Mouse (Mus musculus): ENCODE data around the gene Srarp. TPM values are rescaled to one million over a fixed set of nuclear protein-coding genes. Genes with fewer than 3 reads are reported as not detected.
A peak's percentile ranks its signal among the peaks of the same experiment; 100 is the strongest.

The Srarp gene
- polyA plus RNA-seq, 1 experiment from 2014 or later: not detected

- H3K27ac ChIP-seq (ENCODE audit: low read depth, low read length): no peak overlapping the region
- ATAC-seq (ENCODE audit: low FRiP score) (no peak), DNase-seq (ENCODE audit: low spot score, missing footprints) (no peak)
- H3K4me2 ChIP-seq: no peak overlapping the region
- H3K4me3 ChIP-seq (ENCODE audit: low read depth, low read length): no peak overlapping the region
- no peak overlapping the region for H3K9ac ChIP-seq (ENCODE audit: low read length)
- whole genome bisulfite sequencing: 86% methylated on average over 18 of the region's 18 CpGs
- no peaks in the 10 kb centered on the region for H3K27me3 ChIP-seq (ENCODE audit: control insufficient read depth, insufficient read depth, low read length)
- H3K4me1 ChIP-seq (ENCODE audit: control insufficient read depth, insufficient read depth, low read length): no peaks in the 10 kb centered on the region
- no peaks in the 10 kb centered on the region for H3K36me3 ChIP-seq (ENCODE audit: control insufficient read depth, insufficient read depth, low read length)
- H3K9me3 ChIP-seq (ENCODE audit: control insufficient read depth, low read length): no peaks in the 10 kb centered on the region
These were observed 2.7 kb downstream of the Srarp start for GRCm38 (mm10) chr4:141433191-141433590.

- no peak overlapping the region for H3K27ac ChIP-seq (ENCODE audit: low read depth, low read length)
- H3K36me3 ChIP-seq (ENCODE audit: control insufficient read depth, insufficient read depth, low read length): no peaks in the 10 kb centered on the region
- no peaks in the 10 kb centered on the region for H3K9me3 ChIP-seq (ENCODE audit: control insufficient read depth, low read length)
- no peaks in the 10 kb centered on the region for H3K4me1 ChIP-seq (ENCODE audit: control insufficient read depth, insufficient read depth, low read length)
- H3K9ac ChIP-seq (ENCODE audit: low read length): no peak overlapping the region
- no peaks in the 10 kb centered on the region for H3K27me3 ChIP-seq (ENCODE audit: control insufficient read depth, insufficient read depth, low read length)
- WGBS: 76% methylated on average over 14 of the region's 14 CpGs
- DNase-seq (ENCODE audit: low spot score, missing footprints) (no peak), ATAC-seq (ENCODE audit: low FRiP score) (no peak)
- no peak overlapping the region for H3K4me3 ChIP-seq (ENCODE audit: low read depth, low read length)
- H3K4me2 ChIP-seq: no peak overlapping the region
These were observed 3.2 kb downstream of the Srarp start for GRCm38 (mm10) chr4:141432666-141433065.

- no peak overlapping the region for H3K4me2 ChIP-seq
- ATAC-seq (ENCODE audit: low FRiP score) (no peak), DNase-seq (ENCODE audit: low spot score, missing footprints) (peak; percentile 89)
- H3K27me3 ChIP-seq (ENCODE audit: control insufficient read depth, insufficient read depth, low read length): no peaks in the 10 kb centered on the region; the same call in 1 of the 2 replicates
- H3K4me3 ChIP-seq (ENCODE audit: low read depth, low read length): no peak overlapping the region
- H3K9ac ChIP-seq (ENCODE audit: low read length): no peak overlapping the region
- H3K36me3 ChIP-seq (ENCODE audit: control insufficient read depth, insufficient read depth, low read length): no peaks in the 10 kb centered on the region
- WGBS: 48% methylated on average over 9 of the region's 9 CpGs
- no peaks in the 10 kb centered on the region for H3K9me3 ChIP-seq (ENCODE audit: control insufficient read depth, low read length)
- H3K4me1 ChIP-seq (ENCODE audit: control insufficient read depth, insufficient read depth, low read length): 0 out of 2 replicates have a peak, but pooled peaks cover under 1% of the 10 kb centered on the region
- H3K27ac ChIP-seq (ENCODE audit: low read depth, low read length): no peak overlapping the region
These were observed 4.9 kb downstream of the Srarp start for GRCm38 (mm10) chr4:141430997-141431396.

- H3K4me3 ChIP-seq (ENCODE audit: low read depth, low read length): no peak overlapping the region
- no peaks in the 10 kb centered on the region for H3K36me3 ChIP-seq (ENCODE audit: control insufficient read depth, insufficient read depth, low read length)
- H3K9ac ChIP-seq (ENCODE audit: low read length): no peak overlapping the region
- H3K27ac ChIP-seq (ENCODE audit: low read depth, low read length): no peak overlapping the region
- no peaks in the 10 kb centered on the region for H3K9me3 ChIP-seq (ENCODE audit: control insufficient read depth, low read length)
- no peak for ATAC-seq (ENCODE audit: low FRiP score)
- H3K4me2 ChIP-seq: no peak overlapping the region
- WGBS: 44% methylated on average over 9 of the region's 9 CpGs
- no peak for DNase-seq (ENCODE audit: low spot score, missing footprints)
- peaks cover 6% of the 10 kb centered on the region; the same call in 1 of the 2 replicates for H3K27me3 ChIP-seq (ENCODE audit: control insufficient read depth, insufficient read depth, low read length)
- H3K4me1 ChIP-seq (ENCODE audit: control insufficient read depth, insufficient read depth, low read length): 0 out of 2 replicates have a peak, but pooled peaks cover 5% of the 10 kb centered on the region
These were observed 6.1 kb downstream of the Srarp start for GRCm38 (mm10) chr4:141429847-141430246.

GRCm38 (mm10) chr4:141429381-141429780 lies 6.5 kb downstream of the Srarp start:
- H3K27me3 ChIP-seq (ENCODE audit: control insufficient read depth, insufficient read depth, low read length): peaks cover 6% of the 10 kb centered on the region; the same call in 1 of the 2 replicates
- 83% methylated on average over 6 of the region's 6 CpGs for WGBS
- no peaks in the 10 kb centered on the region for H3K36me3 ChIP-seq (ENCODE audit: control insufficient read depth, insufficient read depth, low read length)
- H3K4me1 ChIP-seq (ENCODE audit: control insufficient read depth, insufficient read depth, low read length): 0 out of 2 replicates have a peak, but pooled peaks cover 5% of the 10 kb centered on the region
- no peak overlapping the region for H3K4me2 ChIP-seq
- ATAC-seq (ENCODE audit: low FRiP score) (no peak), DNase-seq (ENCODE audit: low spot score, missing footprints) (no peak)
- no peak overlapping the region for H3K27ac ChIP-seq (ENCODE audit: low read depth, low read length)
- no peaks in the 10 kb centered on the region for H3K9me3 ChIP-seq (ENCODE audit: control insufficient read depth, low read length)
- H3K9ac ChIP-seq (ENCODE audit: low read length): no peak overlapping the region
- no peak overlapping the region for H3K4me3 ChIP-seq (ENCODE audit: low read depth, low read length)

GRCm38 (mm10) chr4:141427921-141428320 lies 8.0 kb downstream of the Srarp start:
- Histone ChIP-seq H3K4me2 (no peak overlapping the region), H3K27ac (ENCODE audit: low read depth, low read length) (no peak overlapping the region), H3K4me1 (ENCODE audit: control insufficient read depth, insufficient read depth, low read length) (0 out of 2 replicates have a peak, but pooled peaks cover 5% of the 10 kb centered on the region), H3K4me3 (ENCODE audit: low read depth, low read length) (no peak overlapping the region), H3K9me3 (ENCODE audit: control insufficient read depth, low read length) (no peaks in the 10 kb centered on the region), H3K36me3 (ENCODE audit: control insufficient read depth, insufficient read depth, low read length) (no peaks in the 10 kb centered on the region), H3K9ac (ENCODE audit: low read length) (no peak overlapping the region), H3K27me3 (ENCODE audit: control insufficient read depth, insufficient read depth, low read length) (peaks cover 6% of the 10 kb centered on the region)
- DNase-seq (ENCODE audit: low spot score, missing footprints): no peak
- no peak for ATAC-seq (ENCODE audit: low FRiP score)
- WGBS: 87% methylated on average over 13 of the region's 13 CpGs

GRCm38 (mm10) chr4:141426796-141427745 lies 8.8 kb downstream of the Srarp start:
- H3K4me3 ChIP-seq (ENCODE audit: low read depth, low read length): no peak overlapping the region
- no peak overlapping the region for H3K4me2 ChIP-seq
- 0 out of 2 replicates have a peak, but pooled peaks cover 5% of the 10 kb centered on the region for H3K4me1 ChIP-seq (ENCODE audit: control insufficient read depth, insufficient read depth, low read length)
- no peak overlapping the region for H3K9ac ChIP-seq (ENCODE audit: low read length)
- ATAC-seq (ENCODE audit: low FRiP score) (no peak), DNase-seq (ENCODE audit: low spot score, missing footprints) (no peak)
- H3K36me3 ChIP-seq (ENCODE audit: control insufficient read depth, insufficient read depth, low read length): no peaks in the 10 kb centered on the region
- H3K27ac ChIP-seq (ENCODE audit: low read depth, low read length): no peak overlapping the region
- H3K27me3 ChIP-seq (ENCODE audit: control insufficient read depth, insufficient read depth, low read length): peaks cover 6% of the 10 kb centered on the region
- H3K9me3 ChIP-seq (ENCODE audit: control insufficient read depth, low read length): no peaks in the 10 kb centered on the region
- 79% methylated on average over 10 of the region's 10 CpGs for WGBS

GRCm38 (mm10) chr4:141425484-141426479 lies 10.1 kb downstream of the Srarp start:
- WGBS: 6% methylated on average over 36 of the region's 36 CpGs
- DNase-seq (ENCODE audit: low spot score, missing footprints): peak; percentile 87
- H3K27me3 ChIP-seq (ENCODE audit: control insufficient read depth, insufficient read depth, low read length): peaks cover 6% of the 10 kb centered on the region

More at GRCm38 (mm10) chr4:141425484-141426479, 10.1 kb downstream of the Srarp start:
- H3K4me2 ChIP-seq: peak overlapping the region; percentile 57
- peak overlapping the region; percentile 22 for H3K4me3 ChIP-seq (ENCODE audit: low read depth, low read length)
- 0 out of 2 replicates have a peak, but pooled peaks cover 5% of the 10 kb centered on the region for H3K4me1 ChIP-seq (ENCODE audit: control insufficient read depth, insufficient read depth, low read length)
- H3K36me3 ChIP-seq (ENCODE audit: control insufficient read depth, insufficient read depth, low read length): no peaks in the 10 kb centered on the region
- H3K9me3 ChIP-seq (ENCODE audit: control insufficient read depth, low read length): no peaks in the 10 kb centered on the region
- H3K27ac ChIP-seq (ENCODE audit: low read depth, low read length): no peak overlapping the region
- peak; percentile 77 for ATAC-seq (ENCODE audit: low FRiP score)
- peak overlapping the region; percentile 38; the same call in 1 of the 2 replicates for H3K9ac ChIP-seq (ENCODE audit: low read length)

Measured in midbrain, embryonic 11.5 days (tissue).